Mouse (Mus musculus): ENCODE measurements at regions not wholly inside any gene's neighbourhood (a gene's known extent, or its start where the extent isn't known, plus 50 kb on each side); places are given as distances from the start of the nearest gene placed in this dataset.

- DNase-seq = no peak
These were observed 303.5 kb downstream of the Meis1 start for GRCm38 (mm10) chr11:18715050-18715850.

GRCm38 (mm10) chr11:18714400-18714799 is 304.4 kb downstream of the Meis1 start:
- DNase-seq = no peak

GRCm38 (mm10) chr11:18712642-18713053 is 306.1 kb downstream of the Meis1 start:
- no peak for DNase-seq

DNA sequence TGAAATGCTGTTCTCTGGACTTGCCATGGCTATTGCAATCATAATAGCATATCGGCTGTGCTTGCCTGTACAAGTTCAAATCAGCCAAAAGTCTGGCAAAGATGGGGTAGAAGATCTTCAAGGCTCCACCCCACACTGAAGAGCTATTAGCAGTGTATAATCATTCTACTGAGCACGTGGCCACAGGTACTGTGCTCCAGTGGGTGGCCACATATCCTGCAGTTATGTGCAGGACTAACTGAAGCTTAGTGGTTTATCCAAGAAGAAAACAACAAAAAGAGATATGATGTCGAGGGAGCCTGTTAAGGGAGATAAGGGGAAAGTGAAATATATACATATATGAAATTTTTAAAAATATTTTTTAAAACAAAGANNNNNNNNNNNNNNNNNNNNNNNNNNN is 309.2 kb downstream of the Meis1 start:
- DNase-seq = no peak

DNA sequence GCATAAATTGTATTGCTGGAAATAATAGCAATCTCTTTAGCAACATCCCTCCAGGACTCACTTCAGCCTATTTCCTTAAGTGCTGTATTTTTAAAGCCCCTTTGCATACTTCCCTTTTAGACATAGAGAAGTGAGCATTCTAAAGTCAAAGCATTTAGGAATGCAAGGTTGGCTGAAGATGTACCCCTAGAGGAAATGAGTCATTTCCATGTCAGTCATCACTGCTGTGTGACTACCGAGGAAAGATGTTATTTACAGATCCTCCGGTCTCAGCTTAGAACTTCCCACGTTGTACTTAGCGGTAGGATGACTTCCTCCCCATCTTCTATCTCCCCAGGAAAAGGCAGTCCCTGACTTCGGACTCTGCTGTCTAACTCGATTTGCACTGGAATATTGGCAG is 337.2 kb downstream of the Meis1 start:
- no peak for DNase-seq

DNA sequence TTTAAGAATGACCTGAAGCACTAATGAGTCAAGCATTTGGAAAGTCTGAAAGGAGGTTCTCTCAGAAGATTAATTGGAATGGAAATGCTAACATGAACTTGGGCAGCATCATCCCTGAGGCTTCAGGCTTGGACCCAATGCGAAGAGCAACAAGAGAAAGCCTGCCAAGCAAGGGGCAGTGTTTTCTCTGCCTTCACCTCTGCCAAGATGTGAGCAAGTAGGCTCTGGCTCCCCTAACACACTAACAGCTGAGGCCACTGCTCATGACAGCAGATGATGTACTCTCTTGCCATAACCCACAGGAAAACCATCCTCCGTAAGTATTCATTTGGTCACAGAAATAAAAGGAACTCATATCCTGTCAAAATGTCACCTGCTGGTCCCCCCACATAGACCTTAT is 341.9 kb downstream of the Meis1 start:
- DNase-seq = no peak

- DNase-seq = no peak
These were observed 347.8 kb downstream of the Meis1 start for GRCm38 (mm10) chr11:18670967-18671366.

DNA sequence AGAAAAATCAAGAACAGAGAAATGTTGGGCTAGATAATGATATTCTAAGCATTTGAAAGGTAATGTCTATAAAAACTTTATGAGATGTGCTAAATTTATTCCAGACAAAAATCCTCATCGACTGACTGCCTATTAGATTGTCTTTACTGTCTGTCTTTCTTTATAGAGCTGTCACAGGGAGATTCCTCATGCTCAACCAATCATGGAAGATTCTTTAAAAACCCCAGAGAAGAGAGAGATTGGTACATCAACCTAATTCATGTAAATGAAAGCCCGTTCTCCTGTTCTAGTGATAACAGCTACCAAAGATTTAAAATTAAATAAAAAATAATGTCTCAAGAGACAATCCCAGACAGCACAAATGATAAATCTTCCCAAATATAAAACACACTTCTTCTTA is 349.5 kb downstream of the Meis1 start:
- DNase-seq = no peak

DNA sequence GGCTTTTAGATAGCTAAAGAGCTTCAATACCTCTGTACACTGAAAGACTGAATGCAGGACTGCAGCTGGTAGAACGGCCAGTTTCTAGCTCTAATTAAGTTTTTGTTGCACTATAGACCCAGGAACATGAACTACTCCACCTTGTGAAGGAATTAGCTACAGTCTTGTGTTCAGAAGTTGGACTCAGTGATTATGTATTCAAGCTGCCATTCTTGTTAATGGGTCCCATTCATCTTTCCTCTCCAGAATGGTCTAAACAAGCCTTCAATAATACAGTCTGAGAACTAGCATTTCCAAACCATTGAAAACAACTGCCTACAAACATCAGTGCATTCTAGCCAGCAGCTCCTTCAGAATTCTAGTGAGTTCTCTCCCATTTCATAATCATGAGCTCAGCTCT is 362.4 kb downstream of the Meis1 start:
- DNase-seq = no peak

DNA sequence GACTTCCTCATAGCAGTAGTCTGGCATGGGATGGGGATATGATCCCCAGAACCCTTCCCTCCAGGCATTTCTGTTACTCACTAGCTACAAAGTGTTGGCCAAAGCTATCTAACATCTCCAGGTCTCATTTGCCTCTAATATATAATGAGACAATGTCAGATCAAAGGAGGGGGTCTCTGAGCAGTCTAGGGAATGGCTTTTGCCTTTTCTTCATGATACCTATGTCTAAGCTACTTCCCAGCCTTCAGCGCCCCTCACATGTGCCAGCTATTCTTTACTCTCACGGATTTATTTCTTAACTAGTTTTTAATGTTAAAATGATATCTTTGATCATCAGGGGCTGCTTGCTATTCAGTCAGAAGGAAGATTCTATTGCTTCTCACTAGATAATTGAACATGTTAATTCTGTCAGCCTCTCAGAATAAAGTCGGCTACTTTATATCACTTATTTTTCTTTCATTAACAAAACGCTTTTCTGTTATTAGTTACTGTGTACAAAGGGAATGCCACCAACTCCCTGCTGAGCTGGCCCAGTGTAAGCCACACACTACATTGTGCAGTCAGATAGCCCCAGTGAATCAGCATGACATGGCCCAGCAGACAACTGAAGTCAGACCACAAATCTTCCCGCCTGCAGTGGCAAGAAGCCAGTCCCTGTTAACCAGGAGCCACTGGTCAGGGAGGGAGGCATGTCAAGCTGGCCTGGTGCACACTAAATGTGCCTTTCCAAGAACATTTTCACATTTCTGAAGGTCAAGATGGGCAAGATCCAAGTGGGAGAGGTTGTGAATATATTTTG is 386.6 kb downstream of the Meis1 start:
- DNase-seq = no peak

- no peak for DNase-seq
These were observed 387.2 kb downstream of the Meis1 start for GRCm38 (mm10) chr11:18631570-18631969.

GRCm38 (mm10) chr11:18621777-18622176 is 397.0 kb downstream of the Meis1 start:
- no peak for DNase-seq

DNA sequence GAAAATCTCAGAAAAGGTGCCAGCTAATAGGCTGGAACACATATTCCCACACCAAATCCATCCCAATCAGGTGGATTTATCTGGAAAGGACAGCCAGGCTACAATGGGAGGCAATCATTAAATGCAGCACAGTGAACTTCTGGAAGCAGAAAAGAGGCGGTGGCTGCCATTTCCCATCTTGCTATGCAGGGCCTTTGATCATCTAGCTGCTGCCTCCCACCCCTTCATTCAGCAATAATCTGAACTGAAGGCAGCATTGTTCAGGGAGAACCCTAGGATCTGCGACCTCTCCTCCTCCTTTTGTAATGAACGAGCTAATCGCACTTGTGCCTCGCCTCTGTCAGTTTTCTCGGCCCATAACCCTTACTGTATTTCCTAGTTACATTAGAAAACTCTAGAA is 413.9 kb downstream of the Meis1 start:
- DNase-seq = no peak

GRCm38 (mm10) chr11:18601568-18602182 is 417.1 kb downstream of the Meis1 start:
- DNase-seq = no peak

GRCm38 (mm10) chr11:18598349-18598748 is 420.4 kb downstream of the Meis1 start:
- DNase-seq = no peak

- no peak for DNase-seq
These were observed 421.8 kb downstream of the Meis1 start for GRCm38 (mm10) chr11:18596996-18597395.

GRCm38 (mm10) chr11:18590487-18590886 is 428.3 kb downstream of the Meis1 start:
- no peak for DNase-seq

GRCm38 (mm10) chr11:18586468-18586867 is 432.3 kb downstream of the Meis1 start:
- DNase-seq = no peak

DNA sequence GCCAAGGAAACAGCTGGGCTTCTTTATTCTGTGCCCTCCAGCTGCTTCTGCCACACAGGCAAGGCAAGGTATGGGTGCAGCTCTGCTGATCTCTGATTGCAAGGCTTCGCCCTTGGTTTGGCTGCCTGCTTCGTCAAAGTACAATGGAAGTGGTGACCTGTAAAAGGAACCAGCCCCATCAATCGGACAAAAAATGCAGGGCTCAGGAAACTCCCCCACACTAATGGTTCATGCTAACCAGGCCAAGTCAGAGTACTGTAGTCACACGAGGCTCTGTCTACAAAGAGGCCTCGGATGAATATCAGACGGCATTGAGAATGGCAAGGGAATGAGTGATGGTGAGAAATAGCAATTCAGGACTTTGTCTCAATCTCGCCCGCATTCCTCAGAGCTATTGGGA is 433.8 kb downstream of the Meis1 start:
- no peak for DNase-seq

- DNase-seq = no peak
These were observed 436.0 kb downstream of the Meis1 start for GRCm38 (mm10) chr11:18582781-18583161.

- peak; percentile 7 for DNase-seq
These were observed 436.6 kb downstream of the Meis1 start for GRCm38 (mm10) chr11:18581997-18582780.

GRCm38 (mm10) chr11:18581078-18581800 is 437.5 kb downstream of the Meis1 start:
- peak; percentile 34 for DNase-seq
